Mouse (Mus musculus) embryonic fibroblast, embryonic 13.5 days (primary cell): Measurements from ENCODE around the gene Clvs2.

Experiments used
- CTCF ChIP-seq: IDR thresholded peaks from 2 replicates; pipeline ENCODE4 v1.5.1; 2011; ENCODE audit warnings: mild to moderate bottlenecking, control low read depth, low read length, moderate library complexity, borderline replicate concordance; ENCODE audit not compliant: insufficient read depth
- POLR2A ChIP-seq: IDR thresholded peaks from 2 replicates; pipeline ENCODE4 v1.6.1; 2011; ENCODE audit warnings: low read depth, mild to moderate bottlenecking, control low read depth, low read length, moderate library complexity

- TF ChIP-seq CTCF (no peak), POLR2A (no peak)
These were observed 66.5 kb downstream of the Clvs2 start for GRCm38 (mm10) chr10:33558081-33558480.
